Mouse (Mus musculus) hindbrain, embryonic 15.5 days (tissue): ENCODE measurements at regions not wholly inside any gene's neighbourhood (a gene's known extent, or its start where the extent isn't known, plus 50 kb on each side); places are given as distances from the start of the nearest gene placed in this dataset.

ENCODE experiments used
- ATAC-seq: fragments of 200-750 bp; cut with Nextera tagmentation; 2 replicates; pipeline ENCODE4 v1.8.0; 2017; ENCODE audit warnings: low read depth, moderate number of reproducible peaks, moderate TSS enrichment; ENCODE audit not compliant: low FRiP score
- H3K27ac ChIP-seq: fragments of 300-500 bp; sonication (generic); replicated peaks from 2 replicates; pipeline ENCODE4 v1.5.1; 2015; ENCODE audit warnings: mild to moderate bottlenecking, inconsistent platforms
- H3K27me3 ChIP-seq: fragments of 300-500 bp; sonication (generic); 2 replicates; pipeline ENCODE4 v1.6.1; 2015; ENCODE audit warnings: control low read depth, inconsistent platforms
- H3K36me3 ChIP-seq: fragments of 300-500 bp; sonication (generic); 2 replicates; pipeline ENCODE4 v1.6.1; 2015; ENCODE audit warnings: control low read depth, inconsistent platforms
- H3K4me1 ChIP-seq: fragments of 300-500 bp; sonication (generic); replicated peaks from 2 replicates; pipeline ENCODE4 v1.6.1; 2015; ENCODE audit warnings: control low read depth, inconsistent platforms
- H3K4me2 ChIP-seq: fragments of 300-500 bp; sonication (generic); 2 replicates; pipeline ENCODE4 v1.6.1; 2015; ENCODE audit warnings: moderate library complexity, mild to moderate bottlenecking, inconsistent platforms
- H3K4me3 ChIP-seq: fragments of 300-500 bp; sonication (generic); 2 replicates; pipeline ENCODE4 v1.5.1; 2015; ENCODE audit warnings: mild to moderate bottlenecking, inconsistent platforms
- H3K9ac ChIP-seq: fragments of 300-500 bp; sonication (generic); 2 replicates; pipeline ENCODE4 v1.6.1; 2015; ENCODE audit warnings: inconsistent platforms
- H3K9me3 ChIP-seq: fragments of 300-500 bp; sonication (generic); 2 replicates; pipeline ENCODE4 v1.6.1; 2016; ENCODE audit warnings: control low read depth, inconsistent platforms
- WGBS: fragments of 180-500 bp; shearing (Covaris S2); methylation state at CpG from one replicate; pipeline ENCODE4 v1.1.7; 2015; 5-methylcytosine and 5-hydroxymethylcytosine counted together

DNA sequence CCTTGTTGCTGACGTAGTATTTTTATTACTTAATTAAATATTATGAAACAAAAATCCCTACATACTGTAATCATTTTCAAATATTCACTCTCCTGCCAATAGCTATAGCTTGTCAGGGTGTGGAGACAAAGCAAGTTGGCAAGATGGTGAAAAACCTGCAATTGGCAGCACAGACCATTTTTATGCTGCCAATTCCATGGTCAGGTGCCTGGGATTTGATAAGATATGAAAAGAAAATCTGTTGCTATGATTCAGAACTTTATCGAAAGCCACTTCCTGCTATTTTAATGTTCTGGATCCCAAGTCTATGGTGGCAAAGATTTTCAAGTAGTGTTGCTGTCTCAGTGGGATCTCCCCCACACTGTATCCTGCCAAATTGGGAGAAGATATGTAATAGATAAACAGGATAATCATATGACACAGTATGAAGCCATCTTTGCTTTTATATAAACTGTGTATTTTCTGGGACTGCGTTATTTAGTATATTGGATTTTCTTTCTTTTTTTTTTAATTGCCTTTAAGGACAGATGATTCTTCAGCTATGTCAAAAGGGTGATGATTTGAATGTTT, 165.3 kb upstream of the Lrrc3b start:
- Histone ChIP-seq H3K27me3 (no peaks in the 10 kb centered on the region), H3K36me3 (no peaks in the 10 kb centered on the region), H3K4me2 (no peak overlapping the region), H3K4me3 (no peak overlapping the region), H3K9ac (no peak overlapping the region), H3K4me1 (no peaks in the 10 kb centered on the region), H3K27ac (no peak overlapping the region), H3K9me3 (no peaks in the 10 kb centered on the region)
- no peak for ATAC-seq
- 86% methylated on average over 3 of the region's 3 CpGs for WGBS

DNA sequence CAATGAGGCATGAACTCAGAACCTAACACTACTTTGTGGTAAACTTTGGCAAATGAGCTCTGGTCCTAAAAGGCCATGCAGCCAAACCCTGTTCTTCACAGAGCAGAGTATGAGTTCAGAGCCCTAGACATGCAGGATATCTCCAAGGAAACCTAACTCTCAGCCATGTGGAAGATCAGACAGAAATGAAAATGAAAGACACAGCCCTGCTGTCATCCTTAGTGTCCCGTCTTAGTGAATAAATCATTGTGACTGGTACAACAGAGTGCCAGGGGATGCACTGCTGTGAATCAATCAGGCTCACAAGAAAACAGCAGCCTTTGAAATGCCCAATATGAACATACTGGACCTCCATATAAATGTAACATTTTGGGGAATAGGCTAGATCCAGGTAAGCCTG, 171.4 kb upstream of the Lrrc3b start:
- Histone ChIP-seq H3K4me2 (no peak overlapping the region), H3K9ac (no peak overlapping the region), H3K4me3 (no peak overlapping the region), H3K9me3 (no peaks in the 10 kb centered on the region), H3K27me3 (no peaks in the 10 kb centered on the region), H3K36me3 (no peaks in the 10 kb centered on the region), H3K27ac (no peak overlapping the region), H3K4me1 (no peaks in the 10 kb centered on the region)
- ATAC-seq = peak; percentile 56; the same call in 1 of the 2 replicates
- 23% methylated on average over 1 of the region's 1 CpGs for WGBS

DNA sequence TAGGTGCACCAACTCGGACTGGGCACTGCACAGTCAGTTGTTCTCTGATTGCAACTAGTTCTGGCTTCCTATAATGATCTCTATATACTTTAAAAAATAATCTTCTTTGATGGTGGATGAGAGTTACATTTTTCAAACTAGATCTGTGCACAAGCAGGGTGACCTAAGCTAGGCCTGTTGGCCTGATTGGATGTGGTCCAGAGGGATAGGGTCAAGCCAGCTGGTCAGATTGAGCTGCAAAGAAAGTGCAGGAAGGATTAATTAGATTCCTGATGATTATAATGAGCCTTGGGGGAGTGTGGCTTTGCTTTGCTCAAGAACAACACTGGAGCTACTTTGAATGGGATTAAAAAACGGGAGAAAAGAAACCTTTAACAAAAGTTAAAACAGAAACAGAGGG, 195.8 kb upstream of the Lrrc3b start:
- WGBS = 53% methylated on average over 2 of the region's 2 CpGs
- no peak for ATAC-seq
- no peak overlapping the region for H3K9ac ChIP-seq
- no peaks in the 10 kb centered on the region for H3K9me3 ChIP-seq
- no peak overlapping the region for H3K27ac ChIP-seq
- H3K4me3 ChIP-seq = no peak overlapping the region
- H3K27me3 ChIP-seq = no peaks in the 10 kb centered on the region
- no peaks in the 10 kb centered on the region for H3K4me1 ChIP-seq
- H3K36me3 ChIP-seq = no peaks in the 10 kb centered on the region
- H3K4me2 ChIP-seq = no peak overlapping the region

DNA sequence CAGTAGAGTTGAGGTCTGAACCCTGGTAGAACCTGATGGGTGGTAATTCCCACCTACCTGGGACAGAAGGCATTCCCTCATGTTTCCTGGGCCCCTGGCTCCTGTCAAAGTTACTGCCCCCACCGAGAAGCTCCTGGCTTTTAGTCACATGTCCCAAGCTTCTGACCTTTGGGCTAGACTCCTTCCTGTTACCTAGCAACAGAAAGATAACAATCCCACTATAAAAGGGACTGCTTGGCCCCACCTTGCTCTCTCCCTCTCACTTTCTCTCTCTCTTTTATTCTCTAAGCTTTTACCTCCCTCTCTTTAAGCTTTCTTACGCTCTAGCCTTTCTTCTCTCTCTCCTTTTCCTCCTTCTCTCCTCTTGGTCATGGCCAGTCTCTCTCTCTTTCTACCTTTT, 198.9 kb upstream of the Lrrc3b start:
- ATAC-seq = no peak
- H3K9me3 ChIP-seq = no peaks in the 10 kb centered on the region
- no peaks in the 10 kb centered on the region for H3K36me3 ChIP-seq
- no peaks in the 10 kb centered on the region for H3K4me1 ChIP-seq
- no peak overlapping the region for H3K9ac ChIP-seq
- no peaks in the 10 kb centered on the region for H3K27me3 ChIP-seq
- no peak overlapping the region for H3K4me3 ChIP-seq
- H3K27ac ChIP-seq = no peak overlapping the region
- H3K4me2 ChIP-seq = no peak overlapping the region
- WGBS = 75% methylated on average over 2 of the region's 2 CpGs

DNA sequence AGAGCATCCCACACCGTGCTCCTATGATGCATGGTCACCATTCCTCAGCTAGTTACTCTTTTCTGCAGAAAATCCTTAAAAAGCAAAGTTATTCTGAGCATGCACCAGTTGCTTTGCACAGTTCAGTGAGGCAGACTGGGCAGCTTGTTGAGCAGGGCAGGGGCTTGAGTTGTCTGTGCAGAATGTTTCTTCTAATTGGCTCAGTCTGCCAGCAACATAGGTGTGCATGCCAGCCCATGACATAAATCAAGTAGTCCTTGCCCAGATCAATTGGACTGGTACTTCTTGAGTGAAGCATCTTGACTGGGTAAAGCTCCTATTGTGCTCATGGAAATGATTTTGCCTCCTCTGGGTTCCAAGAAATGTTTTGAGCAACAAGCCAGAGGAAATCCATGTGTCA, 200.1 kb upstream of the Lrrc3b start:
- H3K9ac ChIP-seq = no peak overlapping the region
- H3K4me3 ChIP-seq = no peak overlapping the region
- no peaks in the 10 kb centered on the region for H3K36me3 ChIP-seq
- H3K9me3 ChIP-seq = no peaks in the 10 kb centered on the region
- ATAC-seq = no peak
- no peaks in the 10 kb centered on the region for H3K27me3 ChIP-seq
- H3K27ac ChIP-seq = no peak overlapping the region
- no peak overlapping the region for H3K4me2 ChIP-seq
- no peaks in the 10 kb centered on the region for H3K4me1 ChIP-seq
- WGBS = 94% methylated on average over 1 of the region's 1 CpGs

DNA sequence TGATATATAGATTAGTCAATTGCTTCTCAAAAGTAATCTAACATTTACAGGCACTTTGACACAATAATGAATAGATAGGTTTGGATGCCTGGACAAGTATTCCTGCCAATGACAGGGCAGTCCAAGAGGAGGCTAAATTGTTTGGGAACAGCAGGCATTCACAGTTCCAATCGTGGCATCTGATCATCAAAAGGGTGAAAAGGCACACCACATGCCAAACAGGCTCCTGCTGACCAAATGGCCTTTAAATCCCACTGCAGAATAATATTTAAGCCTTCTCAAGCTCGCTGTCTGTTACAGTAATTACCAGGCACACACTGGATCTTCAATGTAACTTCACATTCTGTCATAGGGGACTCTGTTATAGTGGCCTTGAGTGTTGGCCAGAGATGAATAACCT, 222.1 kb upstream of the Lrrc3b start:
- Histone ChIP-seq H3K4me3 (no peak overlapping the region), H3K4me1 (no peaks in the 10 kb centered on the region), H3K4me2 (no peak overlapping the region), H3K36me3 (no peaks in the 10 kb centered on the region), H3K9me3 (no peaks in the 10 kb centered on the region), H3K27ac (no peak overlapping the region), H3K27me3 (no peaks in the 10 kb centered on the region), H3K9ac (no peak overlapping the region)
- no peak for ATAC-seq
- 58% methylated on average over 2 of the region's 2 CpGs for WGBS

DNA sequence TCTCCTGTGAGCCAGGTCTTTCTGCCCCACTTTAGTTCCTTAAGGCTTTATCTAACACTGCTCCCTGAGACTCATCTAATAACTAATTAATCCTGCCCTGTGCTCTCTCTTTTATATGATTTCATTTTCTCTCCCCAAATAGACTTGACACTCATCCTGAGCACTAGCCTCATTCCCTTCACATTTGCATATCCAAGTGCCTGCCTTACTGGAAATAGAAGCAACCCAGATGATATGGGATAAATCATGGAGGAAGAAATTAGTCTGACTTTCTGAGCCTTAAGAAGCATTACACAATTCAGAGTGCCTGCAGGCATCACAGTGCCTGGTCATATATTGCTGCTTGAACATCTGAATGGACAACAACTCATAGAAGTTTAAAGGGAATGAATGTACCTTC, 233.5 kb upstream of the Lrrc3b start:
- H3K4me1 ChIP-seq = no peaks in the 10 kb centered on the region
- no peaks in the 10 kb centered on the region for H3K27me3 ChIP-seq
- no peaks in the 10 kb centered on the region for H3K36me3 ChIP-seq
- no peak overlapping the region for H3K9ac ChIP-seq
- H3K4me2 ChIP-seq = no peak overlapping the region
- no peak overlapping the region for H3K4me3 ChIP-seq
- no peak for ATAC-seq
- no peaks in the 10 kb centered on the region for H3K9me3 ChIP-seq
- H3K27ac ChIP-seq = no peak overlapping the region

DNA sequence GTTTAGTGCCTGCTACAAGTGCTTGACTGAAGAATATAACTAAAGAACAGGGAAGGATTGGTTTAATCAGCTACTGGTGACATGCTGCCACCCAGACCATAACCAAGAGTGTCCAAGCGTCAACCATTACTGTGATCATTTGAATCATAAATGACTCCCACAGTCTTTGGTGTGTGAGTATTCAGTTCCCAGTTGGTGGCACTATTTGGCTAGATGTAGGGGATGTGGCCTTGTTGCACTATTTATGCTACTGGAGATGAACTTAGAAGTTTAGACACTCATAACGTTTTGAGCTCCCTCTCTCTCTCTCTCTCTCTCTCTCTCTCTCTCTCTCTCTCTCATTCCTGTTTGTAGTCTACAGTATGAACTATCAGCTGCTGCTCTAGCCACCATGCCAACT, 238.4 kb upstream of the Lrrc3b start:
- H3K9me3 ChIP-seq = no peaks in the 10 kb centered on the region
- 79% methylated on average over 2 of the region's 2 CpGs for WGBS
- H3K27ac ChIP-seq = no peak overlapping the region
- no peak overlapping the region for H3K9ac ChIP-seq
- no peak for ATAC-seq
- no peaks in the 10 kb centered on the region for H3K27me3 ChIP-seq
- H3K4me1 ChIP-seq = no peaks in the 10 kb centered on the region
- H3K4me2 ChIP-seq = no peak overlapping the region
- no peaks in the 10 kb centered on the region for H3K36me3 ChIP-seq
- H3K4me3 ChIP-seq = no peak overlapping the region

DNA sequence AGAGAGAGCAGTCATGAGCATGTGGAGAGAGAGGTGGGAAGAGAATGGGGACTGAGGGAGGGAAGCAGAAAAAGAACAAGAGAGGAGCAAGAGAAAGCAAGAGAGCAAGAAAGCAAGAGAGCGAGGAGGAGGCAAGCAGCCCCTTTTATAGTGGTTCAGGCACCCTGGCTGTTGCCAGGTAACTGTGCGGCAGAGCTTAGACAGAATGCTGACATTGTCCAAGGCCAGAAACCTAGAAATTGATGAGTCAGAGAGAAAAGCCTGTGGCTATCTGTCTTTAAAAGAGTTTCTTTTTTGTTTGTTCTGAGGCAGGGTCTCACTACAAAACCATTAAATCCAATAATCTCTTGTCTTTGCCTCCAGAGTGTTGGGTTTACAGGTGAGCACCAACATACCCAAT, 240.7 kb upstream of the Lrrc3b start:
- Histone ChIP-seq H3K4me1 (no peaks in the 10 kb centered on the region), H3K4me2 (no peak overlapping the region), H3K36me3 (no peaks in the 10 kb centered on the region), H3K9ac (no peak overlapping the region), H3K4me3 (no peak overlapping the region), H3K9me3 (no peaks in the 10 kb centered on the region), H3K27me3 (no peaks in the 10 kb centered on the region), H3K27ac (no peak overlapping the region)
- no peak for ATAC-seq
- 41% methylated on average over 2 of the region's 2 CpGs for WGBS

DNA sequence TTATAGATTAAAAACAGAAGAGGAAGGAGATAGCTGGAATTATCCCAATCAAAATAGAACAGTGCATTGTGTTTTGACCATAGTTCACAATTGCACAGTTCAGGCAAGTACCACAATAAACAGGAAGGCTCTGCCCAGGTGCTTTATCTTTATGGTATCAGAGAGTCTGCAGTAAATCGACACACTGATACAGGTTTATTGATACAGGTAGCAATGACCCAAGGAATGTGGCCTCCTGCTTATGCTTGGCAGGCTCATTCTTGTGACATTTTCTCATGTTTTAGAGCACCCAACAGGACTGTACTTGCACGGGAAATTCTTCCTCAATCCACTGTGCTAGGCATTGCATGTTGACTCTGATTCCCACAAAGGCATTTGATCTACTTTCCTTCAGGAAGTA, 259.2 kb upstream of the Lrrc3b start:
- Histone ChIP-seq H3K4me2 (no peak overlapping the region), H3K27me3 (no peaks in the 10 kb centered on the region), H3K27ac (no peak overlapping the region), H3K9me3 (no peaks in the 10 kb centered on the region), H3K36me3 (no peaks in the 10 kb centered on the region), H3K4me3 (no peak overlapping the region), H3K9ac (no peak overlapping the region), H3K4me1 (no peaks in the 10 kb centered on the region)
- ATAC-seq = no peak
- WGBS = 90% methylated on average over 2 of the region's 2 CpGs

DNA sequence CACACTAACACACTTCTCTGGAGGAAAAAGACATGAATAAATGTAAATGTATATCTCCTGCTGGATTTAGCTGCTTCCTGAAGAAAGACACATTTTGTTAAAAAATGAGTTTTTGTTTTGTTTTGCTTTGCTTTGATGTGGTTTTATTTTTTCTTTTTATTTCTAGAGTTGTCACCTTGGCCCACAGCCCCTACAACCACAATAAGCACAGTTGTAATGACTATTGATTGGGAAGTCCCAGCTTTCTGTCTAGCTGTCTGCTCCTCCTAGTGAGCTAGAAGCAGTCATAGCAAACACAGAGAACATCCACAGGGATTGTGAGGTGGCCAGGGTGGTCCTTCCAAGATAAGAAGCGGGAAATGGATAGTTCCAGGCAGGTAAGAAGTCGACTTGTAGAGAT, 259.8 kb upstream of the Lrrc3b start:
- WGBS = 83% methylated on average over 2 of the region's 2 CpGs
- ATAC-seq = no peak
- Histone ChIP-seq H3K36me3 (no peaks in the 10 kb centered on the region), H3K9ac (no peak overlapping the region), H3K4me1 (no peaks in the 10 kb centered on the region), H3K27ac (no peak overlapping the region), H3K4me2 (no peak overlapping the region), H3K27me3 (no peaks in the 10 kb centered on the region), H3K9me3 (no peaks in the 10 kb centered on the region), H3K4me3 (no peak overlapping the region)

DNA sequence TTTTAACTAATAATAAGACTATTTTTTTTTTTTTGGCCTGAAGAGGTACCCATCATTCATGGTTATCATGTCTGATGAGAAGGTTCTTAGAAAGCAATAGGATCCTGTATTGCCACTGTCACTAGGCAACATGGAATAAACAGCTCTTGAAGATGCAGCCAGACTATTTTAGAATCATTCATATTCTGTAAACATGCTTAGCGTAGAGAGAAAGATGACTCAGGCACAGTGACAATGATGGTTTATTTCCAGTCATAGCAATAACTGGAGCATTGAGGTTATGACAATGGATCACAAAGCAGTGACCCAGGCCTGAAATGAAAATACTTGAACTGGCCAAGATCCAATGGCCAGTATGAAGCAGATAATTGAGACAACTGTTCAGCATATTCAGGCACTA, 283.3 kb upstream of the Lrrc3b start:
- no peak; the same call in 1 of the 2 replicates for ATAC-seq

DNA sequence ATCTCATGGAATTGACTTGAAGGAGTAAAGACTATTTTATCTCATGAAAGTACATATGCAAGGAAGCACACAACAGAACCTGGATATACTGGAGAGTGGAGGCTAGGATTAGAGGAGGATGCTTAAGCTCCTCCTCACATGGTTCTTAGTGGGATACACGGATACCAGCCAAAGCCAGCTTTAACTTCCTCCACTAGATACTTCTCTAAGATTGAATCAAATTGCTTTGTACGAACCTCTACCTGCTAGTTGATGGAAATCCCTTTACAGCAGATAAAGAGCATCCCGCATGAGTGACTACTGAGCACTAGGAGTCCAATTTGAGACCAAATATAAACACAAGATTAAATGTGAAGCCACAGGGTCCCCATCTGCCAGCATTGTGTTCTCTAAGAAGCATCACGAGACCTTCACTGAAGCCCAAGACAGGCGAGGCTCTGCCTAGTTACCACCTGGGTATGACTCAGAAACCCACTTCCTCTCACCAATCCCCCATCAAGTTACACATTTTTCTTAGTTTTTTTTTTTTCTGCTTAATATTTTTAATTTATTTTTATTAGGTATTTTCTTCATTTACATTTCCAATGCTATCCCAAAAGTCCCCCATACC, 307.9 kb upstream of the Lrrc3b start:
- no peak overlapping the region for H3K4me2 ChIP-seq
- H3K4me1 ChIP-seq = no peaks in the 10 kb centered on the region
- no peak overlapping the region for H3K9ac ChIP-seq
- no peak overlapping the region for H3K27ac ChIP-seq
- H3K27me3 ChIP-seq = no peaks in the 10 kb centered on the region
- no peaks in the 10 kb centered on the region for H3K36me3 ChIP-seq
- H3K4me3 ChIP-seq = no peak overlapping the region
- H3K9me3 ChIP-seq = no peaks in the 10 kb centered on the region
- WGBS = 80% methylated on average over 5 of the region's 5 CpGs
- ATAC-seq = no peak

More for the DNA sequence above, 283.3 kb upstream of the Lrrc3b start:
- Histone ChIP-seq H3K27ac (no peak overlapping the region), H3K9me3 (no peaks in the 10 kb centered on the region; the same call in 1 of the 2 replicates), H3K36me3 (no peaks in the 10 kb centered on the region), H3K27me3 (no peaks in the 10 kb centered on the region), H3K4me2 (no peak overlapping the region), H3K4me1 (no peaks in the 10 kb centered on the region), H3K4me3 (no peak overlapping the region), H3K9ac (no peak overlapping the region)
- 80% methylated on average over 1 of the region's 1 CpGs for WGBS
